Mouse (Mus musculus) brain, adult 2 months (tissue): ENCODE measurements around the gene Rsbn1.

Experiments used
- DNase-seq: peaks from one replicate; pipeline ENCODE4 v3.0.0; 2011; ENCODE audit warnings: low read depth, low spot score

Gene Rsbn1

DNA sequence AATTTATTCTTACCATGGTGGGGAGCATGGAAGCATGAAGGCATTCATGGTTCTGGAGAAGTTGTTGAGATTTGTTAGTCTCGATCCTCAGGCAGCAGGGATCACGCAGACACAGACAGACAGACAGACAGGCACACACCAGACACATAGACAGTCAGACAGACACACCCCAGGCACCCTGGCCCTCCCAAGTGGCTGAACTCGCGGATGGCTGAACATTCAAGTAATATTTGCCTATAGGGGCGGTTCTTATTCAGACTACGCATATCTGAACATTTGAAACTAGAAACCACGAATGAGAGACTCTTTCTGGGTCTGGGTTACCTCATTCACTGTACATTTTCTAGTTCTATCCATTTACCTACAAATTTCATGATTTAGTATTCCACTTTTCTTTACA lies 34.7 kb downstream of the Rsbn1 start:
- DNase-seq, result no peak

DNA sequence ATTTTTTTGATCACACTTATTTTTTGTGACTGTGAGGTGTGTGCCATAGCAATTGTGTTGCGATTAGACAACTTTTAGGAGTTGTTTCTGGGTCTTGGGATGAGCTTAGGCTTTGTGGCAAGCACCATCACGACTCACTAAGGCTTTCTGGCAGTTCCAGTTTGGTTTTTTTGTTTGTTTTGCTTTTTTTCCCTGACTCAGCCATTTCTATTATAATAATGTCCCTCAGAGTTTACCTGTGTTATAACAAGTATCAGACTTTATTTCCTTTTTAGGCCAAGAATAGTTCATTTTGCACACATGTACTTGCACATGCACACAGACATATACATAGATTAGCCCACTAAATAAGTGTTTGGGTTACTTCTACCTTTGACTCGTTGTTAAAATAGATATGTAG lies 46.7 kb downstream of the Rsbn1 start:
- DNase-seq, result no peak

DNA sequence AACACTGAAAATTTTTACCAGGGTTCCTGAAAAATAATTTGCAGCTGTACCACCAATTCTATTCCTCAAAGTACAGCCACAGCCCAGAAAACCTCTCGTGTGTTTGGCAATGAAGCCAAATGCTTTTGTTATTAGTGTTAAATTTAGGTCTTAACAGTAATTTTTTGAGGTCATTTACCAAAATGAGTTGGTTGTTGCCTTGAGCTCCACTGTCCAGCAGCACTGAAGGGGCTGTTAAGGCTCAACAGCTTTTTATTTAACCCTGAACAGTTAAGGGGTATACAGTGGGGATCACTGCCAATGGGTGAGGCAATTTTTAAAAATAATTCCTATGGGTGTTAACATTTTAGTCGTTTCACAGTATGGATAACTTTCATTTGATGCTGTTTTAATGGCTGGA lies 53.3 kb downstream of the Rsbn1 start:
- no peak for DNase-seq

- peak; percentile 92 for DNase-seq
These were observed 54.2 kb downstream of the Rsbn1 start, which contains the start of gene Phtf1 for GRCm38 (mm10) chr3:103967861-103968691. Gene Phtf1, plus strand, starts transcription at chr3:103968110.

GRCm38 (mm10) chr3:103968701-103969100 lies 54.8 kb downstream of the Rsbn1 start:
- DNase-seq, result peak; percentile 85

DNA sequence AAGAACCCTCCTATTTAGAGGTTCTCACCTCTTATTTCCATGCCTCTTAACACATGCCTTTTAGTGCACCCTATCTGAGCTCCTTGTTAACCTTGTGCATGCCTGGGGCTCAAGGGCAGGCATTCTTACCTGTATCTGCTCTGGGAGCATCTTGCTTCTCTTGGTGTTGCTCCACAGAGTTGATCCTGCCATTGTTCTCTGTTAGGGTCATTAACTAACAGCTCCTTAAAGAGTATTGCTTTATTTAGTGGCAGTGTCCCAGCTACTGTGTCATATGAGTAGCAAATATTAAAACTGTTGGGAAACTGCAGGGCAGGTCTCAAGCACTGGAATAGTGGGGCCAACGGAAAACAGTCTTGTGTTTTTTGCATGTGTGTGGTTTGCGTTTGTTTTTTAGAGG lies 57.2 kb downstream of the Rsbn1 start:
- DNase-seq, result no peak

DNA sequence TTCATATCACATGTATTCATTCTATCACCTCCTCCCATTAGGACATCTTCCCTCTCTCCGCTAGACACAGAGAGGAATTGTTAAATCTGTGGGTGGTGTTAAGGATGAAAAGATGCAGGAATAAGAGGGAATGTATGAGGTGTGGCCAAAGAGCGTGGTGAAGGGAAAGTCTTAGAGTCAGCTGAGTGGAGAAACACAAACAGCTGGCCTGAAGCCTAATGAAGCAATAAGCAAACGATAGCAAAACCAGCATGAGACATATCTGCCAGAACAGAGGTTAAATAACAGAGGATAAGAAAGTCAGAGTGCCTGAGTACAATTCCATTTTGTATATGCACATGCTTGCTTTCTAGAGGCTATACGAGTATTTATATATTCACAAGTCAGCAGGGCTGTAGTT lies 70.6 kb downstream of the Rsbn1 start:
- DNase-seq, result no peak

- no peak for DNase-seq
These were observed 71.3 kb downstream of the Rsbn1 start for GRCm38 (mm10) chr3:103985194-103985593.

DNA sequence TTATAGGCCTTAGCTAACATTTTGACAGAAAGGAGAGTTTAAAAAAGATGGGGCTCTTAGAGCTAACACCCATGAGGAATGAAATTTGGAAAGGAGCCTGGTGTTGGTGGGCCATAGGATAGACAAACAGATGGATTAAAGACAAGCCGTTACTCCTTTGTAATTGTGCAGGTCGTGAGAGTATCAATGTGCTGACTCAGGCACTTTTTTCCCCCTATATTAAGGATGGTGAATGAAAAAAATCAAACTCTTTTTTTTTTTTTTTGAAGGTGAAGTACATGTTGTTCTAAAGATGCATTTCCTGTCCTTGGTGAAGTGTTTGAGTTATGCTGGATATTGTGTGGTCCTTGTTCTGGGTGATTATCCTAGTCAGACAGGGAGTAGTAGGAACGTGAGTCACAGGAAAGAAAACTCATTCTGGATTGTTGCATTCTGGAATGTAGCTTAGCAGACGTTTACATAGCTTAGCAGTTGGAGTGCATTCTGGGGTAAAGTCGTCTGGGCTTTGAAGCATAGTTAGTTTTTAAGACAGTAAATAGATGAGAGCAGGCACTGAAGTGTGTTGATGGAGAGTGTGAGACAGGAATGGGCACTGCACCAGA lies 74.0 kb downstream of the Rsbn1 start:
- DNase-seq, result no peak

- no peak for DNase-seq
These were observed 75.4 kb downstream of the Rsbn1 start for GRCm38 (mm10) chr3:103989352-103989751.

GRCm38 (mm10) chr3:103991271-103991670 lies 77.4 kb downstream of the Rsbn1 start:
- no peak for DNase-seq

- DNase-seq, result no peak
These were observed 84.8 kb downstream of the Rsbn1 start for GRCm38 (mm10) chr3:103998724-103999123.

DNA sequence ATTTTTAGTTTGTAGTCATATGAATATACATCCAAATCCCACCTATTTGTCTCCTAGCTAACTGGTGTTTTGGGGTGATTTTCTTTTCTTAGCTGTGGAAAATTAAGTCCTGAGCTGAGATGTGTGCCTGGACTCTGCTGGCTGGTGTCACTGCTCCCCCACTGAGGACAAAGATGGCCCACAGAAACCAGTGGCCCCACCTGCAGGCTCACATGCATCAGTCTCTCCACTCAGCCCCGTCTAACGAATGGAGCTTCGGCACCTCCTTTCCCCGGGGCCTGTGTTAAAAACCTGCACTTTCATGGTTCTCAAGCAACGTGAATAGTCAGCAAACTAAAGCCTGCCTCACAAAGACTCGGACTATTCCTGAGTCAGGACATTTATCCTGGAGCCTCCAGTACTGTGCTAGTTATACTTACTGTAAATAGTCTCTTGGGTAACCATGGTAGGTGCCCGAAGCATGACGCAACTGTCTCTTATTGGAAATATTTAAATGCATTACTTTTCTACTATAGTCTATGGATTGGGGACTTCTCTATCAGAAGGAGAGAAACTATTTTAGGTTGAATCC lies 93.1 kb downstream of the Rsbn1 start:
- DNase-seq, result peak; percentile 34

DNA sequence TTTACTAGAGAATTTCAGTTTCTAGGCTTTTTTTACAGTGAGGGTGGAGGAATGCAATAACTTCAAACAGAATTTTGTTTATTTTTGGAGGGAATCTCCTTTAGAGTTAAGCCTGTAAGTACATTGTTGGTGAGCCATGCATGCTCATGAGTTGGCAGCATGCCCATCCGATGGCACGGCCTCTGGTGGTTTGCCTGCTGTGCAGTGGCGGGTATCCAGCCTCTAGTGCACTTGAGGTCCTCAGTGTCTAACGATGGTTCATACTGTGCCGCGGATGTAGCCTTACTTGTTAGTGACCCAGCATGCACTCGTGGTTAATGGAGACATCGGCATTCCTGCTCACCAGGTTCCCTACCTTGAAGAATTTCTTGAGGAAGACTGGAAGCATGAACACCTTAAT lies 93.6 kb downstream of the Rsbn1 start:
- peak; percentile 58 for DNase-seq

GRCm38 (mm10) chr3:104009924-104010662 lies 96.2 kb downstream of the Rsbn1 start:
- DNase-seq, result no peak

GRCm38 (mm10) chr3:104011972-104012371 lies 98.1 kb downstream of the Rsbn1 start:
- no peak for DNase-seq
